Mouse (Mus musculus) intestine, embryonic 16.5 days (tissue): Measurements from ENCODE around the gene Car6. TPM values are rescaled to one million over a fixed set of nuclear protein-coding genes. Genes with fewer than 3 reads are reported as not detected.

Experiments used
- ATAC-seq: fragments of 200-750 bp; cut with Nextera tagmentation; 2 replicates; pipeline ENCODE4 v1.8.0; 2017; ENCODE audit warnings: moderate TSS enrichment, moderate library complexity
- H3K27ac ChIP-seq: fragments of 300-500 bp; sonication (generic); 2 replicates; pipeline ENCODE4 v1.5.1; 2014; ENCODE audit warnings: mild to moderate bottlenecking, low read length
- H3K27me3 ChIP-seq: fragments of 300-500 bp; sonication (generic); replicated peaks from 2 replicates; pipeline ENCODE4 v1.6.1; 2014; ENCODE audit warnings: low read length, control low read depth, mixed read lengths; ENCODE audit not compliant: control insufficient read depth, insufficient read depth
- H3K36me3 ChIP-seq: fragments of 300-500 bp; sonication (generic); 2 replicates; pipeline ENCODE4 v1.6.1; 2014; ENCODE audit warnings: low read length, control low read depth; ENCODE audit not compliant: control insufficient read depth, insufficient read depth
- H3K4me1 ChIP-seq: fragments of 300-500 bp; sonication (generic); 2 replicates; pipeline ENCODE4 v1.6.1; 2014; ENCODE audit warnings: low read length, control low read depth, mixed read lengths; ENCODE audit not compliant: control insufficient read depth, insufficient read depth
- H3K4me2 ChIP-seq: fragments of 300-500 bp; sonication (generic); 2 replicates; pipeline ENCODE4 v1.6.1; 2014; ENCODE audit warnings: low read depth, low read length, control low read depth
- H3K4me3 ChIP-seq: fragments of 300-500 bp; sonication (generic); 2 replicates; pipeline ENCODE4 v1.5.1; 2014; ENCODE audit warnings: mild to moderate bottlenecking, low read length
- H3K9ac ChIP-seq: fragments of 300-500 bp; sonication (generic); 2 replicates; pipeline ENCODE4 v1.6.1; 2014; ENCODE audit warnings: low read depth, low read length
- H3K9me3 ChIP-seq: fragments of 300-500 bp; sonication (generic); 2 replicates; pipeline ENCODE4 v1.6.1; 2016; ENCODE audit warnings: low read length, control low read depth; ENCODE audit not compliant: control insufficient read depth
- WGBS: fragments of 180-500 bp; shearing (Covaris S2); extraction: QIAGEN DNeasy Blood & Tissue Kit; methylation state at CpG from one replicate; pipeline ENCODE4 v1.1.7; 2014; 5-methylcytosine and 5-hydroxymethylcytosine counted together
- polyA plus RNA-seq: library from polyadenylated mRNA; unstranded; fragments of >200 nt; fragmentation: Nextera tagmentation; extraction: Ambion mirVana; gene quantifications from 2 replicates; pipeline ENCODE4 v1.2.1, GENCODE M21; 2015

Car6 gene
- polyA plus RNA-seq, 1 experiment from 2014 or later: not detected

DNA sequence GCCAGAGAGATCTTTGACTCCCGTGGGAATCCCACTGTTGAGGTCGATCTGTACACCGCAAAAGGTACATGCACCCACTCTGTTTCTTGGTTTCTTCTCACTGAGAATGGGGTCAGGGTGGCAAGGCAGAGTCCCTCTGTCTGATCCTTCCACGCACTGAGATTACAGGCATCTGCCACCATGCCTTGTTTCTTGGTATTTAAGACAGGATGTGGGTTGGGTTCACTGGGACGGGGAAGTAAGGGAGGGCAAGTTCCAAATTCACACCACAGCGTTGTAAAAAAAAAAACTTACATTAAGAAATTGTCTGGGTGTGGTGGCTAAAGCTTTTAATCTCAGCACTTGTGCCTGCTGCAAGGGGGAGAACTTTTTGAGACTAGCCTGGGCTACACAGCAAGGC, 38.4 kb upstream of the Car6 start:
- Histone ChIP-seq H3K27ac (peak overlapping the region; percentile 38), H3K4me1 (peaks cover 24% of the 10 kb centered on the region), H3K4me3 (peak overlapping the region; percentile 88), H3K27me3 (no peaks in the 10 kb centered on the region), H3K36me3 (peaks cover 23% of the 10 kb centered on the region), H3K9me3 (no peaks in the 10 kb centered on the region), H3K9ac (peak overlapping the region; percentile 43), H3K4me2 (peak overlapping the region; percentile 74)
- 27% methylated on average over 6 of the region's 6 CpGs for WGBS
- ATAC-seq: no peak

DNA sequence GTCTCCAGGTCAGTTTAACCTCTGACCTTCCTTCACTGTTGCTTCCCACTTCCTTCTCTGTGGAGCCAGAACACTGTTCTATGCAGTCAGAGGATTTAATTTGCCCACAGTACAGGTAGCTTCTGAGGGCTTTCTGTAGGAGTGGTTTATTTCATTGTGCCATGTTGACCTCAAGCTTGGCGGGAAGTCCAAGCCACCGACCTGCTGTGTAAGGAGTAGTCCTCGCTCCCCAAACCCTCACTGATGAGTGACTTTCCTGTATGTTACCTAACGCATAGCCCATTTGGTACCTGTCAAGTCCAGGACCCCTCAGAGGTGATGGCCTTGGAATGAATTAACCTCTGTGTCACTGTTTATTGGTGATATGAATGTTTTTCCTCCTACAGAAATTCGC, 38.0 kb upstream of the Car6 start:
- Histone ChIP-seq H3K4me1 (peaks cover 24% of the 10 kb centered on the region), H3K36me3 (peaks cover 21% of the 10 kb centered on the region), H3K4me2 (peak overlapping the region; percentile 74), H3K27me3 (no peaks in the 10 kb centered on the region), H3K9me3 (no peaks in the 10 kb centered on the region), H3K27ac (peak overlapping the region; percentile 25), H3K4me3 (peak overlapping the region; percentile 88), H3K9ac (peak overlapping the region; percentile 43)
- 29% methylated on average over 5 of the region's 5 CpGs for WGBS
- no peak for ATAC-seq

DNA sequence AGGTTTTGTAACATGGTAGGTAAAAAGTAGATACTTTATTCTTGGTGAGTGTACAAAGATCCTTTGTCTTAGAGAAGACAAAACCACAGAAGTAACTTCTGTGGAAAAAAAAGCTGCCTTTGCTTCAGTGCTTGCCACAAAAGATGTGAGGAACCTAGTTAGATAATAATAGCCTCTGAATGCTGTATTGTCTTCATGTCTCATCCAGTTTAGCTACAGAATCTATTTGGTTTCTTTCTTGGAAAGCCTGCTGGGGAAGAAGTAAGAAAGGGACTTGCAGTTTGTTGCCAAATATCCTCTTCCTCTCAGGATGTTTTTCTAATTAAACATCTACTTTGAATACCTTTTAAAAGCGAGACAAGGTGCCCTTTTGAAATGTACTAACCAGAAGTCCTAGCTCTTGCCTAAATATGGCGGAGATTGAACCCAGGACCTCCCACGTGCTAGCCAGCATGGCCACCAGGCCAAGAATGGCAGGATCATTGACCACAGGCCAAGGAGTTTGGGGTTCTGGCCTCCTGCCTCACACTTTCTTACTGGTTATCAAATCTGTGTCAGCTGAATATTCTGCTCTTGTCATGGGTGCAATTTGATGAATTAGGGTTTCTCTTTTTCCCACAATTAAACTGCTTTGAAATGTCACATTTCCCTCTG, 37.4 kb upstream of the Car6 start:
- peak overlapping the region; percentile 89 for H3K9ac ChIP-seq
- peak overlapping the region; percentile 97 for H3K27ac ChIP-seq
- no peaks in the 10 kb centered on the region for H3K9me3 ChIP-seq
- H3K4me1 ChIP-seq: peaks cover 24% of the 10 kb centered on the region
- WGBS: 7% methylated on average over 3 of the region's 3 CpGs
- no peak for ATAC-seq
- peaks cover 21% of the 10 kb centered on the region for H3K36me3 ChIP-seq
- H3K4me3 ChIP-seq: peak overlapping the region; percentile 88
- no peaks in the 10 kb centered on the region for H3K27me3 ChIP-seq
- H3K4me2 ChIP-seq: peak overlapping the region; percentile 74

DNA sequence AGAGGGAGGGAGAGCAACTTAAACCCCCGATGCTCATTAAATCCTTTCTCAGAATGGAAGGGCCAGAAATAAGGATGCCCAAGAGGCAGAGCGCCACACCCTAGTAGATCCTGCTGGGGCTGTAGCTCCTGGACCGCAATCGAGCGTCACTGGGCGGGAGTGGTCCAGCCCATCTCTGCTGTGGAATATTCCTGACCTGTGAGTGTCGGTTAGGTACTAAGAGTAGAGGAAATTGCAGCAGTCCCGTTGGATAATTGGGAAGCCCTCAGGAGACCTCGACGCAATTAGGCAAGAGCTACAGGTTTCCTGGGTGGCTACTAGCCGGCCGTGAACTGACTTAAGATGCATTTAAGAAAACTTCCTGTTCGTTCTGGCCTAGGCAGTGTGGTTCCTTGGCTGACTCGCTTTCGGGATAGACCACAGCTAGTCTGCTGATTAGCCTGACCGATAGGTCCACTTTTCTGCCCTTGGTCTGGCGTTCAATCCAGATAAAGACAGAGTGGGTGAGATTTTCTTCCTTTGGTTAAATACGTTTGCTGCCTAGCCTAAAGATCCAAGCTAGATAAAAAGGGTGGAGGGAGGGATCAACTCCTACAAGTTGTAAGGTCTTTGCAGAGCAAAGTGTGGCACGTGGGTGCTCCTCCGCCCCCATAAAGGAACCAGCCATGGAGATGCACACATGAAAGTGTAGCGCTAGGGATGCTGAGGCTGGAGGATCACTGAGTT, 36.7 kb upstream of the Car6 start:
- Histone ChIP-seq H3K9ac (peak overlapping the region; percentile 89), H3K4me2 (peak overlapping the region; percentile 74)

DNA sequence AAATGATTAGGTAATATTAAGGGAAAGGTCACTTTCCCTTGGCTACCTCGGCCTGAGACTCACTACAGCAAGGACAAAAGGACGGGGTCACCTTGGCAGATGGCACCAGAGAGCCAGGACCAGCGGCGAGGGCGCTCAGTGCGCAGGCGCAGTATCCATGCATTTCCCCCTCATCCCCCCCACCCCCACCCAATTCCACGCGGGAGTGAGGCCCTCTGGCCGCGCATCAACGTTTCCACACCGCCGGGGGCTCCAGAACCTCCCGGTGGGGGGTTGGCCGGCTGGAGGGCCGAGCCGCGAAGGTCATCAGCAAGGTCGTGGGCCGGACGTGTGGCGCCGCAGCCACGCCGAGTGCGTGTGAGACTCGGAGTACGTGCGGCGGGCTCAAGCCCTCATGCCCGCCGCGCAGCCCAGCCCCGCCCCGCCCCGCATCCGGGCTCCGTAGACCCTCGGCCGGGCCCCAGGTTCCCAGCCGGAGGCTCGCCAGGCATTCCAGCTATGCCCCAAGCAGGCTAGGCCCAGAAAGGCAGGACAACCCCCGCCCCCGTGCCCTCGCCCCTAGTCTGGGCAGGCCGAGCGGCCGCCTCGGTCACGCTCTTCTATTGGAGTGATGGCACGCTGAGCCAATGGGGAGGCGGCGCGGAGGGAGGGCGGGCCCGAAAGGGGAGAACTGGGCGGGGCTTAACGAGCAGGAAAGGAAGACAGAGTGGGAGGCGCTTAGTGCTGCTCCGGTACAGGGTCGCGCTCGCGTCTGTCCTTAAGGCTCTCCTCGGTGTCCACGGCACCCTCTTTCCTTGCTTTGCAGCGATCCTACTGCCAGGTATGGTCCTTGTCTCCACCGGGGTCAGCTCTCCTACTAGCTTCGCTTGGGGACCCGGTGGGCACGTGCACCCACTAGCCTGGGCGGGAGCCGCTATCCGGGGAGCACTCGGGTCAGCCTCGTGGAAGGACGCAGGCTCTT, 35.7 kb upstream of the Car6 start, which contains the start of gene Eno1:
TSS of gene Eno1 (plus strand) at position 201 of the 961 bp plus-strand sequence.
- Histone ChIP-seq H3K27ac (peak within 1 kb of the TSS; percentile 97), H3K4me3 (peak within 1 kb of the TSS; percentile 88), H3K4me2 (peak within 1 kb of the TSS; percentile 74), H3K4me1 (peaks cover 24% of the 10 kb centered on the region), H3K27me3 (no peaks in the 10 kb centered on the region), H3K9me3 (no peaks in the 10 kb centered on the region), H3K36me3 (peaks cover 10% of the 10 kb centered on the region), H3K9ac (peak within 1 kb of the TSS; percentile 89)
- under 1% methylated on average over 74 of the region's 78 CpGs for WGBS
- ATAC-seq: peak; percentile 97

More for the DNA sequence above, 36.7 kb upstream of the Car6 start:
- under 1% methylated on average over 21 of the region's 21 CpGs for WGBS
- Histone ChIP-seq H3K27ac (peak overlapping the region; percentile 97), H3K4me1 (peaks cover 24% of the 10 kb centered on the region), H3K27me3 (no peaks in the 10 kb centered on the region), H3K36me3 (peaks cover 17% of the 10 kb centered on the region), H3K4me3 (peak overlapping the region; percentile 88), H3K9me3 (no peaks in the 10 kb centered on the region)
- ATAC-seq: peak; percentile 25; the same call in 1 of the 2 replicates

DNA sequence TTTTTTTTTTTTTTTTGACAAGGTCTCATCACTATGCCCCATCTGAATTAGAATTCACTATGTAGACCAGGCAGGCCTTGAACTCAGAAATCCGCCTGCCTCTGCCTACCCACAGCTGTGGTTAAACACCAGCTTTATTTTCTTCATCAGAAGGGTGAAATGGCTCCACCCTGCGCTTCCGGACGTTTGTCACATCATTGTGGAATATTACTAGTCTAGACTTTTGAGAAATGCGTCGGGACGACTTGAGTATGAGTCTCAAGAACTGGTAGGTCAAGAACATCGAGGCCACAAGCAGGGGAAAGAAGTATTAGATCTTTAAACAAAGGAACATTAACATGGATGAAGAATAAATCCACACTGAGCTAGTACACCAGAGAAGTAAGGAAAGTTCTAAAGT, 34.9 kb upstream of the Car6 start:
- H3K4me1 ChIP-seq: peaks cover 16% of the 10 kb centered on the region
- no peaks in the 10 kb centered on the region for H3K27me3 ChIP-seq
- peak overlapping the region; percentile 53 for H3K4me2 ChIP-seq
- WGBS: 71% methylated on average over 8 of the region's 8 CpGs
- no peak for ATAC-seq
- H3K4me3 ChIP-seq: peak overlapping the region; percentile 88
- peak overlapping the region; percentile 83 for H3K9ac ChIP-seq
- H3K9me3 ChIP-seq: no peaks in the 10 kb centered on the region
- peaks cover 5% of the 10 kb centered on the region; the same call in 1 of the 2 replicates for H3K36me3 ChIP-seq
- peak overlapping the region; percentile 97 for H3K27ac ChIP-seq

DNA sequence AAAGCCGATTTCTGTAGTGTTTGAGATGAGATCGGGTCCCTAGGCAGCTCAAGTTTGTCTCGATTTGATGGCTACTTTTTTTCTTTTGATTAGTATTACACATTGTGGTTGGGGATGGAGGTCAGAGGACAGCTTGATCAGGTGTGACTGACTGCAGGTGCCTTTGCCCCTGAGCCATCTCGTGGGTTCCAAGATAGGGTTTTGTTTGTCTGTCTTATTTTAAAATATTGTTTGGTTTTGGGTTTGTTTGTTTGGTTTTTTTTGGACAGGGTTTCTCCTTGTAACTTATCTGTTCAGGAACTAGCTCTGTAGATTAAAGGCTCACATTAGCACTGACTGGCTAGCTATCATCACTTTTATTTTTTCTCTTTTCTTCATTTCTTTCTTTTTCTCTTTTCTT, 34.5 kb upstream of the Car6 start:
- no peak overlapping the region for H3K9ac ChIP-seq
- ATAC-seq: no peak
- H3K27me3 ChIP-seq: no peaks in the 10 kb centered on the region
- H3K4me1 ChIP-seq: peaks cover 17% of the 10 kb centered on the region
- WGBS: 88% methylated on average over 4 of the region's 4 CpGs
- peaks cover 4% of the 10 kb centered on the region; the same call in 1 of the 2 replicates for H3K36me3 ChIP-seq
- H3K9me3 ChIP-seq: no peaks in the 10 kb centered on the region
- H3K4me3 ChIP-seq: no peak overlapping the region
- no peak overlapping the region for H3K27ac ChIP-seq
- no peak overlapping the region for H3K4me2 ChIP-seq

DNA sequence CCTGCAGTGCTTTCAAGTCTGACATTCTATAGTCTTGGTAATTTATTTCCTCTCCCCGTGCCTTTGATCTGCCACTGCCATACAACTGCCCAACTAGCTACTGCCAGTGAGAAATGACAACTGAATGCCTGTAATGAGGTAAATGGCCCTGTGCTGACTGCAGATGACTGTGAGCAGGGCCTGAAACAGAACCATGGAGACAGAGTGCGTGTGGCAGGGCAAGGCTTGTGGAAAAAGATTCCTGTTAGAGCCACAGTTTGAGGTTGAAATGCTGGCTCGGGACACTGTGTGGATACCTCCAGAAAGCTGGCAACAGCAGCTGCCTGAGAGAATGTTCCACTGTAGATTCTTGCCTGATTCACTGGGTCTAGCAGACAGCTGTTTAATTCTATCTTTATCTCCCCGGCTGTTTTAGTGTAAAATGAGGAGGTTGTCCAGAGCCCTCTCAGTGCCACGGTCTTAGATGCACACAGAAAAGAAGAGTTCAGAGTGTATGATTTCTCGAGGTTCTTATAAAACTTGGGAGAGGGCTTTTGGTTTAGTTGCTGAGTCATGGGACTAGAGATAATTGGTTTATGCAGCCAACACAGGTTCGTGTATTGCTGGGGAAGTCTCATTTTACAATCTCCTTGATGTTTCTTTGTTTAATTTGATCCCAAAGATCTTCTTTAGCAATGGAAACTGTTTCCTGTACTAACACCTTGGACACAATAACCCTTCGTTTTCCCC, 33.6 kb upstream of the Car6 start:
- H3K9me3 ChIP-seq: no peaks in the 10 kb centered on the region
- no peak for ATAC-seq
- 49% methylated on average over 8 of the region's 8 CpGs for WGBS
- H3K27me3 ChIP-seq: no peaks in the 10 kb centered on the region
- 0 out of 2 replicates have a peak overlapping the region, but pooled peaks have one; percentile 6 for H3K27ac ChIP-seq
- H3K4me1 ChIP-seq: peaks cover 18% of the 10 kb centered on the region
- peaks cover 4% of the 10 kb centered on the region; the same call in 1 of the 2 replicates for H3K36me3 ChIP-seq
- no peak overlapping the region for H3K4me2 ChIP-seq
- H3K4me3 ChIP-seq: no peak overlapping the region
- H3K9ac ChIP-seq: no peak overlapping the region
